Mouse (Mus musculus) CD4-positive helper T cell, adult 2 months (primary cell): ENCODE measurements around the gene Iqcd.

Source experiments
- DNase-seq: peaks from one replicate; pipeline ENCODE4 v3.0.0-alpha.2; 2012; ENCODE audit warnings: low read depth, missing footprints, low spot score

Gene Iqcd

DNA sequence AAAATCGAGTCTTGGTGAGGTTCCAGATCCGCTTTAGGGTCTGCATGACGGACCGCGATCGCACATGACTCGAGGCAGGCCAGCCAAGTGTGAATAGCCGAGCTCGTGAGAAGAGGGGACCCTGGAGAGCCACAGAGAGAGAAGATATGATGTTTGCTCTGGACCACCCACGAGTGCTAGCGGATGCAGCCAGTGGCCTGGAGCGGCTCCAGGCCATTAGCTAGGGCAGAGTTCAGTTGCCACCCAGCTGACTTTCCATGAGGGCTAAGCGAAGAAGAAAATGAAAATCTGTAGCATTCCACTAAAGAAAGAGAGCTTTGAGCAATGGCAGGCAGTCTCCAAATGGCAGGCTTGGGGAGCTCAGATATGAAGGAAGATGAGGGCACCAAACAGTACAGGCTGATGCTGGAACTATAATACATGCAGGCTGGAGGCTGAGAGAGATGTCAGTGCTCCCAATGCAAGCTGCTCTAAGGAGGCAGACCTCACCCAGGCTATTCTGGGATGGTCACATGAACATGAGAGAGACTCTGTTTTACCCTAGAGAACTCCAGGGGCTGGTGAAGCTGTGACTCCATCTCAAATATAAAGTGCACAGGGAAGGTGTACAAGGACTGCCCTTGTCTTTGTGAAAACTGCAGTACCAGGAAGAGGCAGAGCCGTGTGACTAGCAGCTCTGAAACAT is 17.6 kb upstream of the Iqcd start:
- DNase-seq: no peak

DNA sequence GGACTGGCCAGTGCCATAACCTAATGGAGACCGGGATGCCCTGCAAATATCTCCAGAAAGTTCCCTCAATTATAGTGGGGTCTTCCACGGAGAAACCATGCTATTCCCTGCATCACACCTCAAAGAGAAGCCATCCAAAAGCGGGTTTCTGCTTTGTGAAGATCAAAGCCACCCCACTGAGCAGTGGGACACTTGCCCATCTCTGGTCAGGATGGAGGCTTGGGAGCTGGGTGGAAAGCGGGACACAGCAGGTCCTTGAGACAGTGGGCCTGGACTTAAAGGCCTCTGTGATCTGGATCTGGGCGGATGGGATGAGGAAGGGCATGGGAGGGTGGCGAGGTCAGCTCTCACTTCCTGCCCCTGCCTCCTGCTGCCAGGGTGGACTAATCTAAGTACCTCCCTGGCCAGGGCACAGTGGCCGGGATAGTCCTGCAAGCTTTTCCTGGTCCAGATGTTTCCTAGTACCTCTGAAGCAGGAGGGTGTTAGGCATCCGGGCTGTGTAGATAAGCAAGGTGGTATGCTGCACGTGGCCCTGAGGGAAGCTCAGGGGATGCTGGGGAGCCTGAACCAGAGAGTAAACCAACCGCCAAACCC is 14.2 kb upstream of the Iqcd start:
- DNase-seq: no peak

DNA sequence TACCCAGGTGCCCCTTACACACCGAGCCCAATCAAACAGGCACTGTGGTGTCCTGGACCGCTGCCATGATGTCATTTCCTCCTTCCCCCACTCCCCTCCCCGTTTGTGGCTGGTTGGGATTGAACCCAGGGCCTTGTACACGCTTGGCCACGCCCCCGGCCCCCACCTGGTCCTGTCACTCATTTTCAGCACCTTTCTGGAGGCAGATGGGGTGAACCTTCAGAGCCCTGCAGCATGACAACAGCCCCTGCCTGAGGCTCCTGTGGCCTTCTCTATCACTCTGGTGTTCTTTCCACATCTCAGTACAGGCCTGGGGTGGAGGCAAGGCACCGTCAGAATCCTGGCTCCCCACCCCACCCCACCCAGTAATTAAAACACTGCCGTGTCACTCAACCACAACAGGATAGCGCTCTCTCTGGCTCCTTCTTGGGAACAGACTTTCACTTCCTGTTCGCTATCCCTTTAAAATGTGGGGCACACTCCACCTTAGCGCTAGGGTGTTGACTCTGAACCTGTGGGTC is 12.0 kb upstream of the Iqcd start:
- DNase-seq: peak; percentile 47

DNA sequence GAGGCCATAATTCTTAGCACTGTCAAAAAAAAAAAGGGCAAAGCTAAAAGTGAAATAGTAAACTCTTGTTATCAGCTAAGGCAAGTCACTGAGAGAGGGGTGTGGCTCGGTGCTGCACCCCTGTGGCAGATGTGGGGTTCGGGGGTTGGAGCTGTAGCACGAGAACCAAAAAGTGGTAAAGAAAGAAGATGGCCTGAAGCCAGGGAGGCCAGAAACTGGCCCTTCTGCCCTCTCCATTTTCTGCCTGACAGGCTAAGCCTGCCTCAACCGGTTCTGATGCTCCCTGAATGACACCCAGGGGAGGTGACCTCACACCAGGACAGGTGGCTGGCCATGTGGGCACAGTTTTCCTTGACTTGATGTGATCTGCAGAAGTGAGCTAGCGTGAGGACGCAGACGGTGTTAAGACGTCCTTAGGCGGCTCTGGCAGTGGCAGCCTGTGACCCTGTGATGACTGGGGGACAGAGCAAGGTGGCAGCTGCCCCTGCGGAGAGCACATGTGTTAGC is 10.8 kb upstream of the Iqcd start:
- peak; percentile 62 for DNase-seq

DNA sequence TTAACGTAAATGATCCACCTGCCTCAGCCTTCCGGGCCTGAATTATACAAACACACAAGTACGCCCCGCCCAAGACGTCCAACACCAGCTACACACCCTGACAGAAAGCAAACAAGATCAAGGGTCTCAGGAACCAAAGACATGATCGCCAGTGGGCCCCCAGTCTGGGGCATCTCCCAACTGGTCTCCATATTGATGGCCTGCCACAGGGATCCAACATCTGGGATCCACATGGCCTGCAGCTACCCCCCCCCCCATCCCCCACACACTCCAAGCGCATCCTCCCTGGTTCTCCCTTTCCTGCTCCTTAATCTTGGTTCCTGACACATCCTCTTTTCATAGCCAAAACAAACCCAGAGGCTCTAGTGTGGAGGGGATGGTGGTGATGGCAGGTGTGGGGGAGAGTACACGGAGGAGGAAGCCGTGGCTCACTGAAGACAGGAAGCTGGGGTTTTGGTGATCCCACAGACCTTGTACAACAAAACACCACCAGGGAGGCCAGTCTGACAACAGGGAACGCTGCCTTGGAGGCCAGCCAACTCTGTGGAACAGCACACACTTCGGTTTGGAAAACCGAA is 10.2 kb upstream of the Iqcd start:
- peak; percentile 83 for DNase-seq

DNA sequence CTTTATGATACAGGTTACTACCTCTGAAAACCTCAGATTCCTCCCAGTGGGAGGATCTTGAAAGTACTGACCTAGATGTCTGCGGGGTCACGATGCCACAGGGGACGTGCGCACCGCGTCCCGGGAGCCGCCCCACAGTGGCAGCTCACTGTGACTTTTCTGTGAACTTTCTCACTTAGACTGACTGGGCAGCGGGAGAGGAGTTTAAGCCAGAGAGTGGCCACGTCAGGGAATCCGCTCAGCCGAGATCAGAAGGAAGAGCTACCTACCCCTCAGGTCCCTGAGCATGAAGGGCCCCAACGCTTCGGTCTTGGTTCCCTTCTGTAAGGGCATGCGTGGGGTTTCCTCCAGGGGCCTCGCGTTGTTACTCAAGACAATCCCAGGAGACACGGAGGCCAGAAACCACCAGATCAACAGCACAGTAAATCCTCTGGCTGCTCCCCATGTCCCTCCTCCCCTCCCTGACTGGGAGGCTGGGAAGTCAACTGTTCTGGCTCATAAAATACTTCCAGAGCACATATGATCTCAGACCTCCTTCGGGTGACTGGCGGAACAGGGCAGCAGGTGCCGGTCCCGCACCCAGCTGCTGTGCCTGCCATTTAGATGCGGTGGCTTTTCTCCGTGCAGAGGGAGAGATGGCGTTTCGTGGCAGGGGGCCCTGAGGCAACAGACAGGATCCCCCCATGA is 9.5 kb upstream of the Iqcd start:
- DNase-seq: peak; percentile 66

DNA sequence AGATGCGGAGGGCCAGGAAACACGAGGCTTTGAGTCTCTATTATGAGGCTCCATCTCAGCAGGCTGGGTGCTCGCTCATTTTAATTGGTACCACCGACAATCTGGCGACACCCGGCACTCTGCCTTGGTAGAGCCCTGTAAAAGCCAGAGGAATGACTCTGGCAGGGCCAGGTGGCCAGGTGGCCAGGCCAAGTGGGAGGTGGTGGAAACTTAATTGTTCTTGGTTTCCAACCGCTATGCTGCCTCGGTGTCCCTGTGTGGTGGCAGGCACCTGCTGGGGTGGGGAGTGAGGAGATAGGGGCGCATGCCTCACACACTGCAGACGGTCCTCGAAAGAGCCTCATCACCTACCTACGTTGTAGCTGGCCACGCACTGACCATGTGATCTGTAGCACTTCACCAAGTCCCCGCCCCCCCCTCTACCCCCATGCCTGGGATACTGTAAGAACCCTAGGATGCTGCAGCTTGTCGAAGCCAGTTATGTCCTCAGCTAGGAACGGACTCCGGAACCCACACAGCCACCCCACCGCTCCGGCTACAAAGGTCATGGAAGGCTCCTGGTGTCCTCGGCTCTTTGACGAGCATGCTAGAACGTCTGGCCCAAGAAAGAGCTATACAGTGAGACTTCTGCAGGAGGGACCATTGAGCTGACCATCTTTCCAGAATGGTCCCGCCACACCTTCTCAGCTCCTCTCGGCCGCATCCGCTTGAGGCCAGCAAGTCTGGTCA is 8.8 kb upstream of the Iqcd start:
- no peak for DNase-seq

DNA sequence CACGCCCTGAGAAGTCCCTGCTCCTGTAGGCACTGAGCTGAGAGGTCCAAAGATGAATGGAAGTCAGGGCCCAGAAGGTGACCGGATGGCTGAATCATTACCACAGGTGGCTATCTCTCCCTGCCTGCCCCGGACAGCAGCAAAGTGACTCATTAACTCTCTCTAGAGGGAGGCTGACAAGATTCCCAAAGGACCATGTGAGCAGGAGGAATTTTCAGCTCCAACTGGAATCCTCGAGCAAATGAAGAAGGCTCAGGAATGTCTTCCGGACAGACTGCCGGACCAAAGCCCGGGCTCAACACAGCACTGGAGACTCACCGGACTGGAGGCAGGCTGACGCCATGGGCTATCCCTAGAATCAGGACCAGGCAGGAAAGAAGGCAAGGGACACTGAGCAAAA is 6.8 kb upstream of the Iqcd start:
- no peak for DNase-seq

DNA sequence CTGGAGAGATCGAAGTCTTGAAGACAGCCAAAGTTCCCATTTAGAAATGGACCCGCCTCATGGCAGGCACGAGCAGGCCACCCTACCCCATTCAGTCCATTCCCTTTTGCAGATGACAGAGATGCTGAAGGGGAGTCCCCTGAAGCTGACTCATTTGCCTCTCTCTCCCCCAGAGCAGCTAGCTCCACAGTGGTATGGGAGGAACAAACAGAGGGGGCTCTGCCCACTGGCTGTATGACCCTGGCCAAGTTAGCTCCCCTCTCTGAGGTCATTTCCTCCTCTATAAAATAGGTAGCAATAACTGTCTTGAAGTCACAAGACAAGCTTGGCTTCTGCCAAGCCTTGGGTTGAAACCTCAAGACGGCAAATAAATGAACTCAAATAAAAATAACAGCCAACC is 5.3 kb upstream of the Iqcd start:
- no peak for DNase-seq

DNA sequence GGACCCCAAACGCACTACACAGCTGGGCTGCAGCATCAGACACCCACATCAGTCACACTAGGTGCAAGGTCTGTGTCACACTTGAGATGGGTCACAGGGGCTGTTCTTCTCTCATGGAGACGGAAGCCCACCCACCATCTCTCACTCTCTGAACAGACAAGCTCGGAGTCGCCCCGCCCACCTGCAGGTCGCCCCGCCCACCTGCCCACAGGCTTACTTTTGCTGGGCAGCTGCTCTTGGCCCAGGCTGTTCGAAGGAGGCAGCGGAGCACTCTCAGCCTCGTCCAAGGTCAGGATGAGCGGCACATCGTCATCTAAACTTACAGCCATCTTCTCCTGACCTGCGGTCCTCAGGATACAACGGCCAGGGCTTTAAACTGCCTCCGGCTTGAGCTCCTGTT is 3.8 kb upstream of the Iqcd start:
- no peak for DNase-seq

DNA sequence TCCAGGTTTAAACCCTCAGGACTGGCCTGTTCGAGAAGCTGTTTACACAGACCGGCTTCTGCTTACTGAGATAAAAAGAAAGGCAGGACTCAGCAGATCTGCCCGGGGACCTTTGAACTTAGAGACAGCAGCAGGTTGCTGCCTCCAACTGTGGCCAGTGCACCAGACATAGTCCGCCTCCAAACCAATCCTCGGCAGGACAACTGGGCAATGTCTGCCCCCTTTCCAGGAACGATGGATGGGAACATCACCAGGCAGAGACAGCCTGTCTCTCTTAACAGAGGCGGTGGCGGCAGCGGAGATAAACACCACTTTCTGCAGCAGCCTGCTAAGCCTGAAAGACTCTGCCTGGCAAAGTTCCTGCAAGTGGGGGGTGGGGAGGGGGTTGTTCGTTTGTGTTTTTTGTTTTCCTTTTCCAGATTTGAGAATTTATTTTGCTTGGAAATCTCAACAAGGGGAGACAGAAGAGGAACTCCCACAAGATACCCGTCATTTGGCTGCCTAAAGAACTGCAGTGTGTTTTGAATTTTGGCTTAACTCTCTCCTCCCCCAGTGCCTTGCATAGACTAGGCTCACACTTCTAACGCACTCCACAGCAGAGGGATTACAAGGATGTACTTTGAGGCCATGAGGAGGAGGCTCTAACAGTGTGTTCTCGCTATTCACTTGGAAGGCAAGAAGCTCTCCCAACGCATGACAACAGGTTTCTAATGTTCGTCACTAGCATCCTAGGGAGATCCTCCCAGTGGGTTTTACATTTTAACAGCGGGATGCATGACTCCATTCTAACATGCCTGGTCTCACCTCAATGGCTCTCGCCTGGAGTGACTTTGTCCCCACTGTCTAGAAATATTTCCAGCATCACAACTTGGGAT is 1.8 kb upstream of the Iqcd start:
- no peak for DNase-seq

DNA sequence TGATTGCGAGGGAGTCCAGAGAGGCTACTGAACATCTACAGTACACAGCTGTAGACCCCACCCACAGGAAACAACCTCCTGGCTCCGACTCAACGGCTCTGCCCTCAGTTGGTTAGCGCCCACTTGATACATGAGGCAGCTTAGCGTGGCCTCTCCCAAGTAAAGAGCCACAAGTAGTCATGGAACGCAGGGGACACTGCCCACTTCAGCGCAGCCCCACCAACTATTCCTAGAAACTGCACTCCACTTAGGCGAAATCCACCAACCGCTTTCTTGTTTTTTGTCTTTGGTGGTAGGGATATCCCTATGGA is 1.2 kb upstream of the Iqcd start:
- DNase-seq: peak; percentile 61

DNA sequence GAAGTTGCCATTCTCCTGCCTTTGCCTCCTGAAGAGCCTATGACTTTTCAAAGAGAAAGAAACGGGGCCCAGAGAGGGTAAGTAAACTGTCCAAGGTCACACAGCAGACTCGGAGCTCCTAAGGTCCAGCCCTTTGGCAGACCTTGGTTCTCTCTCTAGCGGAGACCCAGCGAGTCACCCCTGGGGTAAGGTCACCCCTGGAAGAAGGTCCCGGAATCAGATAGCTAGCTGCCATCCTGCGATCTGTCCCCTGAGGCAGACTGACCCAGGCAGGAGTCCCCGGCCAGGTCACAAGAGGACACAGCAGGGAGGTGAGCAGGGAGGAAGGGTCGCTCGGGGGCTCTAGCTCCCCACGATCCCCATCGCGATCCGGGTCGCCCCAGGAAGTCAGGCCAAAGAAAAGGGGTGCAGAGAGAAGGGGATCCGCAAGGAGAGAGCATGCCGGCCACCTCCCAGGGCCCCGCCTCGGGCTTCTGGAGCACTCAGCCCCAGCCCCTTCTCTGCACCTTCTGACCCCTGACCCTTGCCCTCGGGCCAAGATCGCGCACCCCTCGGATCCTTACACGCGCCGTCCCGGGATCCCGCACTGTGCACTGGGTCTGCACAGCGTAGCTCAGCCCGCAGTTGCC is 762 bp upstream of the Iqcd start:
- no peak for DNase-seq

DNA sequence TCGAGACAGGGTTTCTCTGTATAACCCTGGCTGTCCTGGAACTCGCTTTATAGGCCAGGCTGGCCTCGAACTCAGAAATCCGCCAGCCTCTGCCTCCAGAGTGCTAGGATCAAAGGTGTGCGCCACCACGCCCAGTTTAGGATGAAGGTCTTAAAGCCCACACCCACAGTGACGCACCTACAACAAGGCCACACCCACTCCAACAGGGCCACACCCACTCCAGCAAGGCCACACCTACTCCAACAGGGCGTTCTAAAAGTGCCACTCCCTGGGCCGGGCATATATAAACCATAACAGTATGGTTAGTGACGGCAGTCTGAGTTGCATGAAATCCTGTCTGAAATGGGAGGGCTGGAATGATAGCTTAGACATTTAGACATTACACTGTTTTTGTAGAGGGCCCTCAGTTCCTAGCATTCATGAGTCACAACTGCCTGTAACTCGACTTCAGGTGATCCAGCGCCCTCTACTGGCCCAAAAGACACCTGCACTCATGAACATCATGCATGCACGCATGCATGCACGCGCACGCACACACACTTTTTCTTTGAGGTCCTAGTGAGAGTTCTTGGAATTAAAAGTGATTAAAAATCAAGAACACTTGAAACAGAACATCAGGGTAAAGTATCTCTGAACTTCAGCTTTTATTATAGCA is 1.7 kb downstream of the Iqcd start:
- peak; percentile 71 for DNase-seq

DNA sequence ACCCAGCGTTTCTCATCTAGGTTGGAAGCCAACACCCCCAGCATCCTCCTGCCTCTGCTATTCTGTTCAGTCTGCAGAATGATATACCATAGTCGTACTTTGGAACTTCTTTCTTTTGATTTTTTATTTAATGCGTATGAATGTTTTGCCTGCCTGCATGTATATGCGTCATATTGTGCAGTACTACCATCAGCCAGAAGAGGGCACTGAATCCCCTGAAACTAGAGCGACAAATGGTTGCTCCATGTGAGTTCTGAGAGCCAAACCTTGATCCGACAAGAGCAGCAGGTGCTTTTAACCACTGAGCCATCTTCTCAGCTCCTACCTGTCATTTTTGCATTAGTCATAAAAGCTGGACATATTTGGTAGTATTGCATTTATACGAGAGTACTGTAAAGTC is 3.3 kb downstream of the Iqcd start:
- no peak for DNase-seq

DNA sequence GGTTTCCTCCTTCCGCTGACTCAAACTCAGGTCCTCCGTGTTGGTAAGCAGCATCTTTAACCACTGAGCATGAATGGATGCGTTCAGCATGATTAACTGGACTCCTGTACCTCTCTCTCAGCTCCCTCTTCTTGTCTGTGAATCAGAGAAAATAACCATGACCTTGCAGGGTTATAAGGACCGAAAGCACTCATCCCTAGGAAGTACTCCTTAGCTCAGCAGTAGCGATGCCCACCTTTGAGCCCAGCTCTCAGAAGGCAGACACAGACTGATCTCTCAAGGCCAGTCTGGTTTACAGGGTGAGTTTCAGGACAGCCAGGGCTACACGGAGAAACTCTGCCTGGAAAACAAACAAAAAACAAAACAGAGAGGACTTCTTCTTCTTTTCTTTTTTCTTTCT is 5.7 kb downstream of the Iqcd start:
- DNase-seq: no peak

DNA sequence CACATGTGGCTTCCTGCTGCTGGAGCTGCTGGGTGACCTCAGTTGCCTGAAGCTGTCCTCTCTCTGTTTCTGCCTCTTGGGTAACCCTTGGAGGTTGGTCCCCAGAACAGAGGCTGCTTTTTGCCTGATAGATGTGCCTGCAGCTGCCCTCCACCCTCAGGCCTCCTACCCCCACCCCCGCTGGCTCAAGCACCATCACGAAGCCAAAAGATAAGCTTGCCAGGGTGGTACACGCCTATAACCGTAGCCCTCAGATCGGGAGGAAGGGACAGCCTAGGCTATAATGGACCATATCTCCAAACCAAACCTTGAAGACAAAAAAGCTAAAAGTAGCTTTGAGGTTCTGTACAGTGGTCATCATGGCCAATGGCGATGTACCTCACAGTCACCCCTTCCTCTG is 10.8 kb downstream of the Iqcd start:
- DNase-seq: no peak

DNA sequence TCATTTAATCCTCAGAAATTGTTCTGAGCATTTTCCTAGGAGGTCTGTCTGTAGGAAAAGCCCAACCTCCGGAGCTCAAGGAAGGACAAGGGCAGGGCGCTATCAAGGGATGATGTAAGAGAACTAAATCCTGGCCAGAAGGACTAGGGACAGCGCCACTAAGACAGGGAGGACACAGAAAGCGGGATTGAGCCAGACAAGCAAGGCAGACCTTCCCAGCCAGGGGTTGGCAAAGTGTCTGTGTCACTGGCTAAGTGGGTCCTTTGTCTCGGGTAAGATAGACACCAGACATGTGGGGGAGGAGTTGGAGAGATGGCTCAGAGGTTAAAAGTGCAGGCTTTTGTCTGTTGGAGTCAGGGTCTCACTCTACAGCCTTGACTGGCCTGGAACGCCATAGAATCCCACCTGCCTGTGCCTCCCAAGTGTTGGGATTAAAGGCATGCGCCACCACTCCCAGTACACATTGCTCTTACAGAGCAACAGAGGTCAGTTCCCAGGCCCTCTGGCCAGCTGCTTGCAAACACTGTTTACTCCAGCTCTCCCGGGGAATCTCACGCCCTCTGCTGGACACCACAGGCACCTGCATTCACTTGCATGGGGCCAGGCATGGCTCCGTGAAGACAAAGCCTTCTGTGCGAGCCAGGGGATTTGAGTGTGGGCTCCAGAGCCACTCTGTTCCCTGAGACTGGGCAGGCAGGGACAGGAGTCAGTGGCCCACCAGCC is 12.3 kb downstream of the Iqcd start:
- no peak for DNase-seq

DNA sequence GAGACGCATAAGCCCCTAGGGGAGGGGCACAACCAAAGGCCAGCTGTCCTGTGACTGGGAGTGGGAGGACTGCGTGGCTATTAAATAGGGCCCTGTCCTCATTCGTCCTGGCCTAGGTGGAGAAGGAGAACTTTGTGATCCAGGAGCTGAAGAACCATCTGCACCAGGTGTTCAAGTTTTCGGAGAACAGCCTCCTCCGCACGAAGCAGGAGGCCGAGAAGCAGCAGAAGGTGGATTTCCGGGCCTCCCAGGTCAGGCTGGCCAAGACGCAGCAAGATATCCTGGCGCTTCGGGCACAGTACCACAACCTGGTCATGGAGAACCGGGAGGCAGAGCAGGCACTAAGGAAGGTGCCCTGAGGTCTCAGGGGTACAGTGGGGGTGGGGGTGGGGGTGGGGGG is 13.4 kb downstream of the Iqcd start:
- DNase-seq: no peak
